Mouse (Mus musculus) liver, adult 2 months (tissue): Measurements from ENCODE around the gene Cfap97d2. TPM values are rescaled to one million over a fixed set of nuclear protein-coding genes. Genes with fewer than 3 reads are reported as not detected.
A peak's percentile ranks its signal among the peaks of the same experiment; 100 is the strongest.

Source experiments
- DNase-seq: peaks from one replicate; pipeline ENCODE4 v3.0.0-alpha.2; 2011; ENCODE audit warnings: low read depth, low spot score; ENCODE audit errors: extremely low read depth
- H3K27ac ChIP-seq: fragments of 200-500 bp; replicated peaks from 2 replicates; pipeline ENCODE4 v1.5.1; 2012; ENCODE audit warnings: low read depth, mild to moderate bottlenecking, control low read depth, inconsistent platforms, low read length; ENCODE audit not compliant: insufficient read depth
- H3K27me3 ChIP-seq: fragments of 200-500 bp; 2 replicates; pipeline ENCODE4 v1.6.1; 2012; ENCODE audit warnings: mild to moderate bottlenecking, moderate library complexity, low read length, inconsistent platforms; ENCODE audit not compliant: control insufficient read depth, insufficient read depth
- H3K36me3 ChIP-seq: fragments of 200-500 bp; 2 replicates; pipeline ENCODE4 v1.6.1; 2012; ENCODE audit warnings: low read length, inconsistent platforms; ENCODE audit not compliant: control insufficient read depth, insufficient read depth
- H3K4me1 ChIP-seq: fragments of 200-500 bp; 2 replicates; pipeline ENCODE4 v1.6.1; 2011; ENCODE audit warnings: low read length; ENCODE audit not compliant: control insufficient read depth, insufficient read depth
- H3K4me3 ChIP-seq: fragments of 200-500 bp; 2 replicates; pipeline ENCODE4 v1.5.1; 2011; ENCODE audit warnings: low read depth, mild to moderate bottlenecking, control low read depth, low read length, moderate library complexity; ENCODE audit not compliant: insufficient read depth
- H3K79me2 ChIP-seq: fragments of 200-500 bp; 2 replicates; pipeline ENCODE4 v1.6.1; 2012; ENCODE audit warnings: inconsistent platforms, mild to moderate bottlenecking, low read length, moderate library complexity; ENCODE audit not compliant: control insufficient read depth, insufficient read depth
- H3K9ac ChIP-seq: fragments of 200-500 bp; 2 replicates; pipeline ENCODE4 v1.6.1; 2012; ENCODE audit warnings: low read depth, mild to moderate bottlenecking, control low read depth, inconsistent platforms, low read length
- CTCF ChIP-seq: fragments of 200-500 bp; IDR thresholded peaks from 2 replicates; pipeline ENCODE4 v1.5.1; 2011; ENCODE audit warnings: low read depth, low read length, control low read depth
- POLR2A ChIP-seq: fragments of 200-500 bp; IDR thresholded peaks from 2 replicates; pipeline ENCODE4 v1.6.1; 2011; ENCODE audit warnings: low read length, control low read depth; ENCODE audit not compliant: insufficient read depth; ENCODE audit errors: extremely low read depth
- WGBS: fragments of 180-500 bp; shearing (Covaris S2); methylation state at CpG from one replicate; pipeline ENCODE4 v1.1.7; 2018; 5-methylcytosine and 5-hydroxymethylcytosine counted together
- polyA plus RNA-seq: library from polyadenylated mRNA; depleted of rRNA; stranded (reverse); fragments of >200 nt; gene quantifications from 2 replicates; pipeline ENCODE4 v1.2.3, GENCODE M21; 2012
- total RNA-seq: library from RNA; depleted of rRNA; stranded (reverse); fragments of >200 nt; gene quantifications from 2 replicates; pipeline ENCODE4 v1.2.3, GENCODE M21; 2014

Gene Cfap97d2
- total and polyA plus RNA-seq, 2 experiments, result not detected

- H3K9ac ChIP-seq, result peak within 1 kb of the TSS; percentile 86
- peak; percentile 91 for DNase-seq
- WGBS, result under 1% methylated on average over 42 of the region's 42 CpGs
- peaks cover 2% of the 10 kb centered on the region; the same call in 1 of the 2 replicates for H3K4me1 ChIP-seq
- no peaks in the 10 kb centered on the region for H3K27me3 ChIP-seq
- TF ChIP-seq POLR2A (peak; percentile 57; the same call in 1 of the 2 replicates), CTCF (no peak)
- H3K4me3 ChIP-seq, result peak within 1 kb of the TSS; percentile 82
- H3K36me3 ChIP-seq, result no peaks in the 10 kb centered on the region
- H3K79me2 ChIP-seq, result no peaks in the 10 kb centered on the region
- peak within 1 kb of the TSS; percentile 38 for H3K27ac ChIP-seq
Observed at GRCm38 (mm10) chr8:13677413-13677883, 28.2 kb upstream of the Cfap97d2 start, which contains the start of gene Rasa3. Rasa3 (minus strand) TSS chr8:13677603.

- Histone ChIP-seq H3K4me1 (peaks cover 2% of the 10 kb centered on the region; the same call in 1 of the 2 replicates), H3K36me3 (no peaks in the 10 kb centered on the region), H3K27ac (no peak overlapping the region)
Observed at GRCm38 (mm10) chr8:13678182-13678581, 27.5 kb upstream of the Cfap97d2 start.

GRCm38 (mm10) chr8:13684131-13684530 lies 21.6 kb upstream of the Cfap97d2 start:
- WGBS, result 71% methylated on average over 7 of the region's 7 CpGs

More at GRCm38 (mm10) chr8:13678182-13678581, 27.5 kb upstream of the Cfap97d2 start:
- DNase-seq, result no peak
- Histone ChIP-seq H3K4me3 (no peak overlapping the region), H3K79me2 (no peaks in the 10 kb centered on the region), H3K27me3 (no peaks in the 10 kb centered on the region), H3K9ac (no peak overlapping the region)
- TF ChIP-seq POLR2A (no peak), CTCF (no peak)
- 51% methylated on average over 8 of the region's 8 CpGs for WGBS

GRCm38 (mm10) chr8:13685674-13686314 lies 19.9 kb upstream of the Cfap97d2 start:
- DNase-seq, result no peak
- TF ChIP-seq POLR2A (no peak), CTCF (no peak)
- Histone ChIP-seq H3K27me3 (no peaks in the 10 kb centered on the region), H3K79me2 (no peaks in the 10 kb centered on the region), H3K4me1 (no peaks in the 10 kb centered on the region), H3K9ac (no peak overlapping the region), H3K27ac (no peak overlapping the region), H3K36me3 (no peaks in the 10 kb centered on the region), H3K4me3 (no peak overlapping the region)
- WGBS, result 85% methylated on average over 16 of the region's 16 CpGs

More at GRCm38 (mm10) chr8:13684131-13684530, 21.6 kb upstream of the Cfap97d2 start:
- H3K9ac ChIP-seq, result no peak overlapping the region
- no peak overlapping the region for H3K27ac ChIP-seq
- no peaks in the 10 kb centered on the region for H3K27me3 ChIP-seq
- H3K36me3 ChIP-seq, result no peaks in the 10 kb centered on the region
- no peaks in the 10 kb centered on the region for H3K4me1 ChIP-seq
- H3K79me2 ChIP-seq, result no peaks in the 10 kb centered on the region
- TF ChIP-seq CTCF (no peak), POLR2A (no peak)
- DNase-seq, result no peak
- H3K4me3 ChIP-seq, result no peak overlapping the region

GRCm38 (mm10) chr8:13686426-13686825 lies 19.3 kb upstream of the Cfap97d2 start:
- H3K36me3 ChIP-seq, result no peaks in the 10 kb centered on the region
- no peaks in the 10 kb centered on the region for H3K27me3 ChIP-seq
- no peaks in the 10 kb centered on the region for H3K4me1 ChIP-seq
- no peak overlapping the region for H3K27ac ChIP-seq
- H3K4me3 ChIP-seq, result no peak overlapping the region
- H3K9ac ChIP-seq, result no peak overlapping the region
- WGBS, result 77% methylated on average over 7 of the region's 7 CpGs
- H3K79me2 ChIP-seq, result no peaks in the 10 kb centered on the region
- no peak for DNase-seq
- TF ChIP-seq CTCF (no peak), POLR2A (no peak)
